Mouse (Mus musculus): ENCODE data around the gene Hgd.

The Hgd gene

DNA sequence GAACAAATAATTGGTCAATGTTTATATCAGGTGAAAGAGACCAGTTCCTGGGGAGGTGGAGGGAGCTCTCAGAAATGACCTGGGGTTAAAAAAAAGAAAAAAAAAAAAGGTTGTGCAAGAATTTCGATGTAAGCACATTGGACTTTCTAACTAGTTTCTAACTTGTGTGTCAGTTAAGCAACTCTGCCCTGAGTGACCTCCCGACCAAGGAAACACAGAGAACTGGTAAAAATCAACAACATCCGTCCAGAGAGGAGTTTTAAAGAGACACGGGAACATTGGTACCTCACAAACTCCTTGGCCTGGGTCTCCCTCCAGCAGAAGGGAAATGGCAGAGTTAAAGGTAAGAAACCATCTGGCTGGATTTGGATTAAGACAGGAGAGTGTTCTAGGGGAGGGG lies at the start of gene Hgd:
Gene Hgd (plus strand): TSS at position 160 of the 400 bp plus-strand sequence.
- DNase-seq (ENCODE audit: low read depth, low spot score): no peak

DNA sequence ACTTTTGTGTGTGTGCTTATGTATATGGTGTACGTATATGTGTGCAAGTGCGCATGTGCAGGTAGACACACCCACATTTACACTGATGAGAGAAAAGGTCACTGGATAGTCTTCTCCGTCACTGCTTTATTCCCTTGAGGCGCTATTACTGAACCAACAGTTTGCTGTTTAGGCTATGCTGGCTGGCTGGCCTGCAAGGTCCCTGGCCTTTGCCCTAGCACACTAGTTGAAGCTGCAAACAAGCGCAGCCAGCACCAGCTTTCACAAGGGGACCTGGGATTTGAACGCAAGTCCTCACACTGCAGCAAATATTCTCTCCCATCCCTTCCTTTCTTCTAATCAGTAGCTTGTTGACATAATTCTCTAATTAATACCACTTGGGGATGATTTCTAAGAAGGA lies 49.8 kb upstream of the Hgd start:
- DNase-seq (ENCODE audit: low read depth, low spot score): no peak

DNA sequence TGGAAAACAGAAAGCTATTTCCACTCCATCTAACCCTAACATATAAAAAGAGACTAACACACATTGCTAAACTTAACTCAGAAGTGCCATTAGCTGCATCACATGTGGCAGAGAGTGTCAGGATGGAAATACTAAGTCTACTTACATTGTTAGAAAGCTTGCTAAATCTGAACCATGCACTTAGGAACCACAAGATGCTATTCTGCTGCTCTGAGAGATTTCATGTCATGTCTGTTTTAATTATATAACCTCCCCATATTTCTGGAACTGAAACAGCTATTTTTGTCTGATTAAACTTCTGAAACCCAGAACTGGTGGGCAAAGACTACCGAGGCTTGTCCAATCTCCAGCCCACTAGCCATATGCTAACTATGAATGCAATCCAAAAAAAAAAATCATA lies 47.9 kb upstream of the Hgd start:
- no peak for DNase-seq (ENCODE audit: low read depth, low spot score)

DNA sequence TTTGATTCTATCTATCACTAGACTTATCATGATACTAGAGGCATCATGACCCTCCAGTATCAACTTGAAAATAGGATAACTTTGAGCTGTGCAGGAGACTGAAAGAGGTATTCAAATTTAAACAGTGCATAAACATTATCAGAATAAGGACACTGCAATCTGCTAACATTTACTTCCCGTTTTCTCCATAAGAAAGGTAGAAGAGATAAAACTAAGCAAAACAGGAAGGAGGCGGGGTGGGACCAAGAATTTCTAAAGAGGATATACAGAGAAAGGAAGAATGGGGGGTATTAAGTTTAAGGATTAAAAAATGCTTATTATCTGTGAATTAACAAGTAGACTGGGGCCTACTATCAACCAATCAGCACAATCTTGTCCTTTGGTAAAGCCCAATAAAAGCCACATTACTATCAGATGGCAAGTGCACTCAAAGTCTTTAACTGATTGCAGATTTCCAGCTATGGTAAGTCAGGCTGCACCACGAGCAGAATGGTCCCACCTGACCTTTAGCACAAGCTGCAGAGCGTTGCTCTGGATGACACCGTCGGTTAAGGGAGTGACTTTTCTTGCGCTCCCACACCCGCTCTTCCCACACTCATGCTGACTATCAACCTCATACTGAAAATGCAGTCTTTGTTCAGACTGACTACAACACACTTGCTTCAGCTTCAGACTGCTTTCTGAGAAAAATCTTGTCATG lies 46.4 kb upstream of the Hgd start:
- DNase-seq (ENCODE audit: low read depth, low spot score): no peak

DNA sequence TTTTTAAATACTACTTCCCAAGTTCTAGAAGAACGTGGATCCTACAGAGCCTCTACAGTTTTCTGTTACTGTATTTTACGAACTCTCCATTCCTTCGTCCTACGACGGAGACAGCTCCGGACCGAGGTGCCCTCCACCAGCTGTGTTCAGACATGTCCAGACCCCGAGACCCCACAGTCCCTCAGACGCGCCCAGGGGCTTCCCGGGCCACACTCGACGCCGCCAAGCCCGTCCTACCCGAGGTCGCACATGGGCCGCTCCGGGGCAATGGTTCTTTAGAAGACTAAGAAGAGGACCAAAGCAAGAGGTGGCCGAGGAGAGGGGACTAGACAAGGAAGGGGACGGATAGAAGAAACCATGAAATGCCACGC lies 40.7 kb upstream of the Hgd start:
- DNase-seq (ENCODE audit: low read depth, low spot score): no peak

DNA sequence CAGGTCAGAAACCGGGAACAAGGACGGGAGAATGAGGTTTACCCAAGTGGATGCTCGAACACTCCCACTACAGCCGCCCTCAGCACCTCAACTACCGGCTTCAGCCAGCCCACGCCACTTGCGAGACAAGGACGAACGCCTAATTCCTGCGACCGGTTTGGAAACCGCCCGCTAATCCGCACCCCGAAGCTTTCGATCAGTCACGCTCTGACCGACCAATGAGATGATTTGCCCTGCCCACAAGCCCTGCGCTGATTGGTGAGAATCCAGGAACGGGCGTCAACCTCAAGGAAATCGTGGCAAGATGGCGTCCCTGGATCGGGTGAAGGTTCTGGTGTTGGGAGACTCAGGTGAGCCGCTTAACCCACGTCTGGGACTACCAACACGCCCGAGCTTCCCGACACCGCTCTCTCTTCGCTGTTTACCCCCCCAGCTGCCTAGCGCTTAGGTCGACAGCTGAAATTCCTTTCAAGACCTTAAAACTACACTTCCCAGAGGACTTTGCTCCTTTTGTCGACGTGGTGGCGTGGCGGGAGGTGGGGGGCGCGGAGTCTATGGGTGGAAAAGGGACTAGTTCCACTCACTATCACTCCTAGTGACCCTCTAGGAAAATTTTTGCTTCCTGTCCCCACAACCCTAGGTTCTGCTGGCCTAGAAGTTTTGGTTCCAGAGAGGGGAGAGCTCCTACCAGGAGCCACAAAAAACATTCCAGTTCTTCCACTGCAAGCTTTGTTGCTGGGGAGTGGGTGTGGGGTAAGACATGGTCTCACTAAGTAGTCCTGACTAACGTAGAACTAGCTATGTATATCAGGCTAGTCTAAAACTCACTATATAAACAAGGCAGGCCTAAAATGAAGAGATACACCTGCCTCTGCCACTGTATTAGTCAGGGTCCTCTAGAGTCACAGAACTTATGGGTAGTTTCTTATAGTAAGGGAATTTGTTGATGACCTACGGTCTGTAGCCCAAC lies 40.1 kb upstream of the Hgd start, which contains the start of the genes Gtf2e1 and Rabl3:
Gene Gtf2e1 (minus strand): TSS at position 179 of the 970 bp plus-strand sequence.
Gene Rabl3 (plus strand): TSS at position 275 of the 970 bp plus-strand sequence.
- peak; percentile 98 for DNase-seq (ENCODE audit: low read depth, low spot score)

DNA sequence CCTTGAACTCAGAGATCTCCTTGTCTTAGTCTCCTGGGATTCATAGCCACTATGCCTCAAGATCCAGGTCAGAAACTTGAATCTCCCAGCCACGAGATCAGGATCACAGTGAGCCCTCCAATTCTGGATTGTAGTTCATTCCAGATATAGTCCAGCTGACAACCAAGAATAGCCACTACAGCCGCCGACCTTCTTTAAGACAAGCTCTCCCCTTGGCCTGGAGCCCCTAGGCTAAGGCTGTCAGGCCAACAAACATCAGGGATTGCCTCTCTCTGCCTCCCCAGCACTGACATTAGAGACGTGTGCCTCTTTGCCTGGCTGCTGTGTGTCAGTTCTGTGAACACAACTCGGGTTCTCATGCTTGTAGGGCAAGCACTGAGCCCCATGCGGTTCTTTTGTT lies 39.2 kb upstream of the Hgd start:
- no peak for DNase-seq (ENCODE audit: low read depth, low spot score)

DNA sequence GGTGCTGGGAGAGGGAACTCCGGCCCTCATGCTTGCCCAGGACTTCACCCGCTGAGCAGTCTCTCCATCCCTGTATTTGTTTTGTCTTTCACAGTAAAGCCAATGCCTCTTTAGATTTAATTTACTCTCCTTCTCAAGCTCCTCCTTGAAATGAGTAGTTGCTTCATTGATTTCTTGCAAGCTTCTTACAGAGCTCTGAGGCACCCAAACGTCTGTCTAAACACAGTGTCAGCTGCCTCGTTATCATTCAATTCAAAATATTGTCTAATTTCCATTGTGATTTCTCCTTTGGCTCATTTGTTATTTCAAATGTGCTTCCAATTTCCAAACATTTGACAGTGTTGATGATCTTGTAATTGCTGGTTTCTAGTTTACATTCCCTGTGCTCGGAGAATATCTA lies 33.6 kb upstream of the Hgd start:
- DNase-seq (ENCODE audit: low read depth, low spot score): no peak

DNA sequence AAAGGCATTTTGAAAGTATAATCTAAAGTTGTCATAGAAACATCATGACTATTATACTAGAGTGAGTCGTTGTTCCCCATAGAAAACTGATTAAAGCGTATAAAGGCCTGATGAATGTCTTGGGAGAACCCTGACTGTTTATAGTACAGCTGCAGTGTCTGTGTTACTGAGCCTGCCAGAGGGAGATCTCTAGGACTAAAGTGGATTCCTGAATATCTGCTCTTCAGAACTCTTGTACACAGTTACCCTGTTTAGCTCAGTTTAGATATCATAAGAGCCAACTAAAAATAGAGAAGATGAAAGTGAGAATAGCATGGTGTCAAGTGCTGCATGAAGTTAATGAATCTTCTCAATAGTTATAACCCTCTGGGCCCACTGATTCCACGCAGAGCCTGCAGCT lies 29.7 kb upstream of the Hgd start:
- no peak for DNase-seq (ENCODE audit: low read depth, low spot score)

DNA sequence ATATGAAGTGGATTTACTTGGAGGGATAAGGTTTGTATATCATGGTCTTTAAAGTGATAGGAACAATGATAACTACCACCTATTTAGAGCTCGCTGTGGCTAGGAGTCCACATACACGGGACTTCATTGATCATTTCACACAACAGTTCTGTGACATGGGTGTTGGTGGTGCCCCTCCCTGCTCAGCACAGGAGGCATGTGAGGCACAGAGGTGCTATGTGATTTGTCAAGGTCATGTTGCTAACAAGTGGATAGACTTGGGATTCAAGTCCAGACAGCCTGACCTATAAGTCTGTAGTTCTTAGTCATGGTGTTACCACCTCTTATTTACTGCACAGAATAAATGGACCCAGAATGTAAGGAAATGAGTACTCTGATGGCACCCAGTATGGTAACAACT lies 29.0 kb upstream of the Hgd start:
- no peak for DNase-seq (ENCODE audit: low read depth, low spot score)

DNA sequence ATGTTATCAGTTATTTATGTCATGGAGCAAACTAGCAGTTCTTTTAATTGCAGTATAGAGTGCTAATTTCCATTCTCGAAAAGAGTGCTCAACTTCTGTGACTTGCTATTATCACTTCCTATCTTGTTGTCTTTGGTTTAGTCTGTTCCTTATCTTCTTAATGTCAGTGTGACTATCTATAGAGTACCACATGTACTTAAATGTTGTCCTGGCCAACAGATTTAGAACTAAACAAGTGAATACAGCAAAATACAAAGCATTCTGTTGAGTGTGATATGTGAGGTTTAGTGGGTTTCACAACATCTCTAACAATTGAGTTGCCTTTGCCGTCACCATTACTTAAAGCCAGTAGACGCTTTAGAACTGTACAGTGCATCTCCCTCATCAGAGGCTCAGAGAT lies 27.1 kb upstream of the Hgd start:
- DNase-seq (ENCODE audit: low read depth, low spot score): no peak

DNA sequence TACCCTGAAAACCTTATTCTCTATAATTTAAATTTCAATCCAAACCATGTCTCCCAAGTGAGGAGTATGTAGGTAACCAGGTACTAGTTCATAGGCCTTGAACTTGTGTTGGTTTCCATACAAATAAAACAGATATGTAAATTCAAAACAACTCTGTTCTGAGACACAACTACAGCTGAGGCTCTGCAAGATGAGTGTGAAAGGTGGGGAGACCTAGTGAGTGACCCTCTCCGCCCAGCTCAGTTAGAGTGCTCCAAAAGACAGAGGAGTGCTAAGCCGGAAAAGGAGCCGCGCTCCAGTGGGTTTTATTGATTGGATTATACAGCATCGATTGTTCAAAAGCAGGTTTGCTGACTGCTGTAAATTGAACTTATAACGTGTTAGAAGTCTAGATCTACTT lies 17.5 kb upstream of the Hgd start:
- no peak for DNase-seq (ENCODE audit: low read depth, low spot score)

DNA sequence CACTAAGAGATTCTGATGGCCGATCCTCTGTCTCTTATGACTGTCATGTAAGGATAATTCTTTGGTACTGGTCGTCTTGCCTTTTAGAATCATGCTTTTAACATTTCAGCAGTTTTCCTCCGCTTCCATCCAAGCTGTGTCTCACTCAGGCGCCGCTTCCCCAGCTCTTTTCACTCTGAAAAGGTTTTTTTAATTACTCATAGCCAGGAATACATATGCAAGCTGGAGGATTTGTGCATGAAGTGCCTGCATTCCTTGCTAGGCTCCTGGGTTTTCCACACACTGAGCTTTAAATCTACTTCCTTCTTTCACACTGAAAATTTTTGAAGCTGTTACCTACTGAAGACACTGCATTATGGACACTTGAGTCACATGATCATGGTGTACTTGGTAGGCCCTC lies 17.0 kb upstream of the Hgd start:
- no peak for DNase-seq (ENCODE audit: low read depth, low spot score)

DNA sequence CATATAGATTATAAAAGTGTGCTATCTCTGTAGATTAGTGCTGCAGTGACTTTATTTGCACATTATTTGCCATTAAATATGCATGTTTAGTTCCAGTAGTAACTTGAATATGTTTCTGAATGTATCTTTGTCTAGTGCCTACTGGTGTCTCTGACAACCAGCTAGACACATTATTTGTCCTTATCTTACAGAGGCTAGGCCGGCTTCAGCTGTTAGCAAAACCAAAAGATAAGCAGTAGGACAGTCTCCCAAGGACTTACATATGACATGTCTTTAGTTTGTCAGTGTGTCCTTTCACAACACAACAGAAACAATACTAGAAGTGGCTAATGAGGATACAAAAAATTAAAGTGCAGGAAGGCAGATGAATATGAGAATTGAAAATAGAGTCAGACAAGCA lies 14.8 kb upstream of the Hgd start:
- no peak for DNase-seq (ENCODE audit: low read depth, low spot score)

DNA sequence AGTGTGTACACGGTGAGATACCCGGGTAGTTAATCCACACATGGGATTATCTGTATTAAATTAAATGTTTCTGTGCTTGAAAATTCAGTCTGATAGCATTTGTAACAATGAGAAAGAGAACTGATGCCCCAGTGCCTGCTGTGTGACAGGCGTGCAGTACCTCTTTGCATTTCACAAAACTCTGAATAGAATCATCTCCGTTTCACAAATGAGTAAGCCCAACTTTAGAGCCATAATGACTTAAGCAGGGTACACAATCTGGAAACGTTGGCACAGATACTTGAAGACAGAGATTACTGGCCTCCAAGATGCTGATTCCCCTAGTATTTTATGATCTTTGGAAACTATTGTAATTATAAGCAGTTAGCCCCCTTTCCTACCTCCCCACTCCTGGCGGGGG lies 13.8 kb upstream of the Hgd start:
- no peak for DNase-seq (ENCODE audit: low read depth, low spot score)

DNA sequence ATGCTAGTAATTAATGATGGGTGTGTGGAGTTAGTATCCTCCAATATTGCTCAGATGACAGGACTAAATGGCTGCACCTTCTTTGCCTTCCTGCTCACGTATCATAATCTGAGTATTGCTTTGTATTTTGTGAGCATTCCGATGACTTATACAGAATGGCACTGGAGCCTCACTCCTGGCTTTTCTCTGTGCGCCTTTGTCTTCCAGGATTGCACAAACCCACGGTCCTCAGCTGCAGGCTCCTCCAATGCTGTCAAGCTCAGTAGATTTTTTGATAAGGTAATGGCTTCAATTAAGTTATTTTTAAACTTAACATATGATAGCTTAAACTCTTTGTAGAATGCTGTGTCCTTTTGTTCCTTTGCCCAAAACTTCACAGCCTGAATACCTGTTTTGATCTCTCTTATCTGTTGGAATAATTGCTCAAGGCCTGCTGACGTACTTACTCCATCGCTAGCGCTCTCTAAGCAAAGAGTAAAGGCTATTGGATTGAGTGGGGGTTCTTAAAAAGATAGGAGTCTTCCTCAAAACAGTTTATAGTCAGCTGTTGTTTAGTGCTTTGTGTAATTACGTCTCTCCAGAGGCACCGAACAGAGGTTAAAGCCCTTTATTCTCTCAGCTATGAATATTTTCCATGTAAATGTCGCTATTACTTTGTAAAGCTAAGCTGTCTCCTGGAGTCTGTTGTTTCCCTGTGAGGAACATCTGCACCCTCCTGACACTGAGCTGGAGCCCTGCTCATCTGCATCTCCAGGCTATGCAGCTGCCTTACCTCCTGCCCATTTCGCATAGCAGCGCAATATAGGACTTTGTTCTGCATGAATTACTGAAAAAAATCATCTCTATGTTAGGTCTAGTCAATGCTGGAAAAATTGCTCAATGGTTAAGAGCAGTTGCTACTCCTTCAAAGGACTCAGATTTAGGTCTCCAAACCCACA lies 12.6 kb upstream of the Hgd start:
- DNase-seq (ENCODE audit: low read depth, low spot score): no peak

DNA sequence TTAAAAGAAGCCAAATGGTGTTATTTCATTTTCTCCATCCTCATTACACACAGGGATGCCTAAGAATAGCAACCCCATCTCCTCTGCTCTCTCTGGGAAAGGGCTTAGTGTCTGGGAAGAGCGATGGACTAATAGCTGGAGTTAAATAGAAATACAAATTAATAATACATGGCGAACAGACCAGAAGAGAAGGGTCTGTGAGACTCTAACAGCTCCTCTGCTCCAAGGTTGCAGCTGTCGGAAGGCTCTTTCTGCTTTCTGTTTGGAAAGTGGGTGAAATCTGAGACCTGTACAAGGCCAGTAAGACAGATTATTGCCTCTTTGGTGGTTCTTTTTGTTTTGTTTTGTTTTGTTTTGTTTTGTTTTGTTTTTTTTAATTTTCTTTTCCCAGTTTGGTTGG lies 8.4 kb upstream of the Hgd start:
- DNase-seq (ENCODE audit: low read depth, low spot score): no peak

DNA sequence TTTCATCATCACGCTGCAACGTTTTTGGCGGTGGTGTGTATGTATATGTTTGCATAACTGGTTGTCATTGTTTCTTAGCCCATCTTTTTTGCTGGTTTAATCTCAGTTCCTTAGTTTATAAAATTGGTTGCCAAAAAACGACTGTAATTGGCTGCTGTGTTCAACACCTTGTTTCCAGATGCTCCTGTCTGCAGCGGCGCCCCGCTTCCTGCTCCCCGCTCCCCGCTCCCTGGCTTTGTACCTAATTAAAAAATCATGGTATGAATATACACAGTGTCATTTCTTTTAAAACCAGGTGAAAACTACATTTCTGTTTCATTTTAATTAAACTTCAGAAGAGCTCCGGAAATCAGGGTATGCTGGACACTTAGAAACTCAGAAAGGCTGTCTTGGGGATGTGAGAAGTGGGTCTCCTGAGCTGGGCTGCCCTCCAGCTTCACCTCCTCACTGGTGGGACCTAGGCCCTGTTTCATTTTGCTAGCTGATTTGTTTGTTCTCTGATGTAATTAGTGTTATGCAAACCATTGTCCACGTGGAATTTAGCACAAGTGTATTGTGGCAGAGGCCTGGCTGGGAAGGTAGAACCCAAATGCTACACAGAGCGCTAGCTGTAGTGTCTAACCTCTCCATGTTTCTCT lies 7.7 kb upstream of the Hgd start:
- DNase-seq (ENCODE audit: low read depth, low spot score): no peak

DNA sequence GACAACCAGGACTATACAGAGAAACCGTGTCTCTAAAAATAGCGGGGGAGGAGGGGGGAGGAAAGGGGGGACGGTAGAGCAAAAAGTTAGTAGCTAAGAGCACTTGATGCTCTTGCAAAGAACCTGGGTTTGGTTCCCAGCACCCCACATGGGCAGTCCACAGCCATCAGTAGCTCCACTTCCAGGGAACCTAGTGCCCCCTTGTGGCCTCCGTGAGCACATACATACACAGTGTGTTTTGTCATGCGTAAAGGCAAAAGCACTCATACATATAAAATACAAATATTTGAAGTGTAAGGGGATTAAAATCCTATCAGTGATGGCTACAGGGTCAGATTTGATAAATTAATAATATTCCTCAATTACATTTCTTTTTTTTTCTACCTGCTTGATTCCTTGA lies 6.9 kb upstream of the Hgd start:
- DNase-seq (ENCODE audit: low read depth, low spot score): no peak

DNA sequence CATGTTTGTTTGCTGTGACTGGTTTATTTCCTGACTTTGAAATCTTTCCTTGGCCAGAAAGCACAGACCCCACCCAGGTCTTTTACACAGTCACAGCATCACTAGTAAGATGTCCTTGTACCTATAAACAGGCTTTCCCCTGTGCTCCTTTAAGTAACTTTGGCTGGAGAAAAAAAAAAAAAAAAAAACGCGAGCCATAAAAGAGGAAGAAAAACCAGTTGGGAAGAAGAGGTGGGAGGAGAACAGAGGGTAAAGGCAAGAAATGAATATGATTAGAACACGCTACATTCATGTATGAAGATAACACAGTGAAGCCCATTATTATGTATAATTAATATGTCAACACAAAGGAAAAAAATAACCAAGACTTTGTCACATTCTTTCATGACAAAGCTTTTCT lies 4.6 kb upstream of the Hgd start:
- DNase-seq (ENCODE audit: low read depth, low spot score): no peak

DNA sequence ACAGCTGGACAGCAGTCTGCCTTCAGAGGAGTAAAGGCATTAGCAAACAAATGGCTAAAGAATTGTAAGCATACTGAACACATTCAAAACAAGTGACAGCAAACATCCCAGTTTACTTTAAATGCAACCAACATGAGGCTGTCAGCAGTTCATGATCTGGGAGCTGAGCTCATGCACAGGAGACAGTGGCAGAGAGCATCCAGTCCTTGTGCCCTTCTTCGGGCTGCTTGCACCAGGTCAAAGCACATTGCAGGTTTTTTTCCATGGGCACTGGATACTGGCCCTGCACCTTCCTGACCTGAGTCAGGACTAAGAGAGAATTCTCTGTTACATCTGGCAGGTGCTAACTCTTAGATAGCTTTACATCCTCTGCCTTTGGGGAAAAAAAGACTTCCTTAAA lies 362 bp upstream of the Hgd start:
- DNase-seq (ENCODE audit: low read depth, low spot score): no peak
